Mouse (Mus musculus): ENCODE measurements around the gene 4930563M21Rik. TPM values are rescaled to one million over a fixed set of nuclear protein-coding genes. Genes with fewer than 3 reads are reported as not detected.
A peak's percentile ranks its signal among the peaks of the same experiment; 100 is the strongest.
"Not testable (repeated sequence)": the region's sequence is repeated elsewhere in the genome, so short reads cannot be mapped to it uniquely, and the experiment has no call there.

Gene 4930563M21Rik
- polyA plus RNA-seq, 1 experiment from 2014 or later: not detected

GRCm38 (mm10) chr9:56004679-56005078 lies 5.7 kb downstream of the 4930563M21Rik start:
- H3K27ac ChIP-seq (ENCODE audit: low read depth, low read length); H3K9me3 ChIP-seq (ENCODE audit: control insufficient read depth, low read length); DNase-seq (ENCODE audit: low spot score); ATAC-seq (replicated peaks; ENCODE audit: low FRiP score); H3K27me3 ChIP-seq (replicated peaks; ENCODE audit: control insufficient read depth, insufficient read depth, low read length); H3K36me3 ChIP-seq (ENCODE audit: control insufficient read depth, insufficient read depth, low read length); H3K4me2 ChIP-seq; H3K4me1 ChIP-seq (replicated peaks; ENCODE audit: control insufficient read depth, insufficient read depth, low read length); H3K4me3 ChIP-seq (ENCODE audit: low read depth, low read length); H3K9ac ChIP-seq (ENCODE audit: low read depth, low read length): not testable (repeated sequence)
- WGBS: no CpG with 5 or more reads among the region's 2 CpGs

DNA sequence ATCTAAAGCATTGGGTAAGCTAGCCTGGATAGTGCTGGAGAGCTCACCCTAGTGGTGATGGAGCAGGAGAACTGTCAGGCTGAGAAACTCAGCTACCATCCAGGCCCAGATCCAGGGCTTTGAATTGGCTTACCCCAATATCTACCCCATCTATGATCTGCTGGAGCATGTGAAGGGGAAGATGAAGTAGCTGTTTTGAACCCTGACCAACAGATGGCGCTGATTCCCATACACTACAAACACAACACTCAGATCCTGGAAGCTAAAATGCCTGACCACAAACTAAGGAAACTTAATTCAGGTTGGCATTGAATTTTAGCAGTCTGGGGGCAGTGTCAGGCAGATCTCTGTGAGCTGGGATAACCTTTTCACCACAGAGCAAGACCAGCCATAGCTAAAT lies 63.5 kb downstream of the 4930563M21Rik start:
- Histone ChIP-seq H3K27me3 (replicated peaks; ENCODE audit: control insufficient read depth, insufficient read depth, low read length) (no peaks in the 10 kb centered on the region), H3K36me3 (ENCODE audit: control insufficient read depth, insufficient read depth, low read length) (no peaks in the 10 kb centered on the region), H3K27ac (ENCODE audit: low read depth, low read length) (no peak overlapping the region), H3K9ac (ENCODE audit: low read depth, low read length) (no peak overlapping the region), H3K9me3 (ENCODE audit: control insufficient read depth, low read length) (no peaks in the 10 kb centered on the region), H3K4me1 (replicated peaks; ENCODE audit: control insufficient read depth, insufficient read depth, low read length) (no peaks in the 10 kb centered on the region), H3K4me2 (no peak overlapping the region), H3K4me3 (ENCODE audit: low read depth, low read length) (no peak overlapping the region)
- ATAC-seq (replicated peaks; ENCODE audit: low FRiP score) (0 out of 2 replicates have a peak, but pooled peaks have one; percentile 15), DNase-seq (ENCODE audit: low spot score) (no peak)
- WGBS: 4% methylated on average over 1 of the region's 1 CpGs

DNA sequence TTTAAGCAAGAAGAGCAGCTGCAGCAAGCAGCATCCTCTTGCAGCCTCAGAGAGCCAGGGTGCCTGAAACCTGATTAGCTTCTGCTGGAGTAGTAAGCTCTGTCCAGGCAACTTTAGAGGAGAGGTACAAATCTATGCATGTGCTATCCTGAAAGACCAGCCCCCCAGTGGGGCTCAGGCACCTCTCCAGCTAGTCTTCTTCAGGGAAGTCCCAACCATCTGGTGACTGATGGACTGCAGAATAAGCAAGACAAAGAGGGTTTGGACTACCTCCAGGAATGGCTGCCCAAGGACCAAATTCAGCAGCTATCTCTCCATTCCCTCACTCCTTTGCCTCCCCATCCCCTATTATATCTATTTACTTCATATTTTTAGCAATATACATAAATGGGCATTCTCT lies 69.0 kb downstream of the 4930563M21Rik start:
- H3K9me3 ChIP-seq (ENCODE audit: control insufficient read depth, low read length): no peaks in the 10 kb centered on the region
- no peak overlapping the region for H3K4me2 ChIP-seq
- no peaks in the 10 kb centered on the region for H3K36me3 ChIP-seq (ENCODE audit: control insufficient read depth, insufficient read depth, low read length)
- ATAC-seq (replicated peaks; ENCODE audit: low FRiP score) (no peak), DNase-seq (ENCODE audit: low spot score) (no peak)
- peaks cover 3% of the 10 kb centered on the region for H3K4me1 ChIP-seq (replicated peaks; ENCODE audit: control insufficient read depth, insufficient read depth, low read length)
- no peak overlapping the region for H3K9ac ChIP-seq (ENCODE audit: low read depth, low read length)
- no peaks in the 10 kb centered on the region for H3K27me3 ChIP-seq (replicated peaks; ENCODE audit: control insufficient read depth, insufficient read depth, low read length)
- no peak overlapping the region for H3K4me3 ChIP-seq (ENCODE audit: low read depth, low read length)
- no peak overlapping the region for H3K27ac ChIP-seq (ENCODE audit: low read depth, low read length)

DNA sequence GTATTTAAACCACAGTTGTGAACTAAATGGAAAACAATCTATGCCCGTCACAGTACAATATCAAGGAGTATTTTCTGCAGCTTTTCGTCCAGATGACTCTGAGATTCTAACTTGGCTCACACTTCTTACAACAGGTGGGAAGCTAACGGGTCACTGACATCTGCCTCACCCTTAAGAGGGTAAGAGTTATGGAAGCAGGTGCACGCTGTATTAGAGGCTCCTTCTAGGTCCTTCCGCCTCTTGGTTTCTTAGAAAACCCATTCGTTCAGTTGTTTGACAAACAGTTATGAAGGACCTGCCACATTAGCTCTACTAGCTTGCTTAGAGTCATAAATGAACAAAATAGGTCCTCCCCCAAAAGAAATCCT lies 71.7 kb downstream of the 4930563M21Rik start:
- Histone ChIP-seq H3K9ac (ENCODE audit: low read depth, low read length) (peak overlapping the region; percentile 80), H3K4me2 (peak overlapping the region; percentile 87), H3K27ac (ENCODE audit: low read depth, low read length) (0 out of 2 replicates have a peak overlapping the region, but pooled peaks have one; percentile 34), H3K36me3 (ENCODE audit: control insufficient read depth, insufficient read depth, low read length) (no peaks in the 10 kb centered on the region), H3K4me1 (replicated peaks; ENCODE audit: control insufficient read depth, insufficient read depth, low read length) (peaks cover 3% of the 10 kb centered on the region), H3K27me3 (replicated peaks; ENCODE audit: control insufficient read depth, insufficient read depth, low read length) (no peaks in the 10 kb centered on the region), H3K4me3 (ENCODE audit: low read depth, low read length) (peak overlapping the region; percentile 80), H3K9me3 (ENCODE audit: control insufficient read depth, low read length) (no peaks in the 10 kb centered on the region)
- DNase-seq (ENCODE audit: low spot score) (no peak), ATAC-seq (replicated peaks; ENCODE audit: low FRiP score) (no peak)
- 52% methylated on average over 6 of the region's 6 CpGs for WGBS

GRCm38 (mm10) chr9:55937664-55938617 lies 72.4 kb downstream of the 4930563M21Rik start, which contains the start of gene Scaper:
TSS of gene Scaper (minus strand) at chr9:55938119.
- peak; percentile 89 for DNase-seq (ENCODE audit: low spot score)
- Histone ChIP-seq H3K27ac (ENCODE audit: low read depth, low read length) (peak within 1 kb of the TSS; percentile 56), H3K27me3 (replicated peaks; ENCODE audit: control insufficient read depth, insufficient read depth, low read length) (no peaks in the 10 kb centered on the region), H3K36me3 (ENCODE audit: control insufficient read depth, insufficient read depth, low read length) (no peaks in the 10 kb centered on the region), H3K4me2 (peak within 1 kb of the TSS; percentile 87), H3K4me3 (ENCODE audit: low read depth, low read length) (peak within 1 kb of the TSS; percentile 80), H3K9me3 (ENCODE audit: control insufficient read depth, low read length) (no peaks in the 10 kb centered on the region), H3K4me1 (replicated peaks; ENCODE audit: control insufficient read depth, insufficient read depth, low read length) (peaks cover 3% of the 10 kb centered on the region), H3K9ac (ENCODE audit: low read depth, low read length) (peak within 1 kb of the TSS; percentile 80)
- peak; percentile 98 for ATAC-seq (replicated peaks; ENCODE audit: low FRiP score)
- WGBS: under 1% methylated on average over 51 of the region's 60 CpGs

- Histone ChIP-seq H3K9ac (ENCODE audit: low read depth, low read length) (peak overlapping the region; percentile 80), H3K4me2 (peak overlapping the region; percentile 87), H3K4me3 (ENCODE audit: low read depth, low read length) (peak overlapping the region; percentile 80), H3K9me3 (ENCODE audit: control insufficient read depth, low read length) (no peaks in the 10 kb centered on the region), H3K36me3 (ENCODE audit: control insufficient read depth, insufficient read depth, low read length) (no peaks in the 10 kb centered on the region), H3K27me3 (replicated peaks; ENCODE audit: control insufficient read depth, insufficient read depth, low read length) (no peaks in the 10 kb centered on the region), H3K4me1 (replicated peaks; ENCODE audit: control insufficient read depth, insufficient read depth, low read length) (peaks cover 3% of the 10 kb centered on the region), H3K27ac (ENCODE audit: low read depth, low read length) (no peak overlapping the region)
- WGBS: 49% methylated on average over 5 of the region's 5 CpGs
- DNase-seq (ENCODE audit: low spot score) (no peak), ATAC-seq (replicated peaks; ENCODE audit: low FRiP score) (no peak)
These were observed 73.1 kb downstream of the 4930563M21Rik start for GRCm38 (mm10) chr9:55937224-55937663.

DNA sequence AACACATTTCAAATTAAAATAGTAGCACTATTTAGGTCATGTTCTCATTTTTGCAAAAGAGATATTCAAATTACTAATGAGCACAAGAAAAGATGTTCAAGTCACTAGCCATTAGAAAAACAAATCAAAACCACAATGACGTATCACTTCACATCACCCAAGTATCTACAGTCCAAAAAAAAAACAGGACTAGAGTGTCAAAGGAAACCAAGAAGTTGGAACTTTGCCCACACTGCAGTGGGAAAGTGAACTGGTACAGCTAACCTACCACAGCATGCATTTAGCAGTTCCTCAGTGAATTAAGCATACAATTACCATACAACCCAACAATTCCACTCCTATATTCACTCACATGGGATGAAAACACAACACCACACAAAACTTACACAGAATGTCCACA lies 77.9 kb downstream of the 4930563M21Rik start:
- ATAC-seq (replicated peaks; ENCODE audit: low FRiP score) (no peak), DNase-seq (ENCODE audit: low spot score) (no peak)
- H3K27ac ChIP-seq (ENCODE audit: low read depth, low read length): no peak overlapping the region
- H3K27me3 ChIP-seq (replicated peaks; ENCODE audit: control insufficient read depth, insufficient read depth, low read length): no peaks in the 10 kb centered on the region
- WGBS: 86% methylated on average over 1 of the region's 1 CpGs
- no peaks in the 10 kb centered on the region for H3K9me3 ChIP-seq (ENCODE audit: control insufficient read depth, low read length)
- H3K4me2 ChIP-seq: no peak overlapping the region
- H3K4me3 ChIP-seq (ENCODE audit: low read depth, low read length): no peak overlapping the region
- no peak overlapping the region for H3K9ac ChIP-seq (ENCODE audit: low read depth, low read length)
- H3K36me3 ChIP-seq (ENCODE audit: control insufficient read depth, insufficient read depth, low read length): no peaks in the 10 kb centered on the region
- no peaks in the 10 kb centered on the region for H3K4me1 ChIP-seq (replicated peaks; ENCODE audit: control insufficient read depth, insufficient read depth, low read length)

DNA sequence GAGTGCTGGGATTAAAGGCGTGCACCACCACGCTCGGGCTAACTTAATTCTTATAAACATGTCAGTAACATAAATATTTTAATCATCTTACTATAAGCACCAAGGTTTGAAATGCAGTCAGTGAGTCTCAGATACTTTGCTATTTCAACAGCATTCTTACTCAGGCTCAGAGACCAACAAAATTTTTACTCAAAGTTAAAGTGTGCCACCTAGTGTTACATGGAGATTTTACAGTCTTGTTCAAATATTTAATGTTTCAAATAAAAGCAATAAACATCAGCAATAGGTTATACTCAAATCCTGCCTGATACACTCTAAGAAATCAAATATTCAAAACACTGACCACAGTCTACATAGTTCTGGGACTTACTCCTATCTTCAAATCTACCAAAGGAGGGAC lies 91.8 kb downstream of the 4930563M21Rik start:
- WGBS: 68% methylated on average over 3 of the region's 3 CpGs
- Histone ChIP-seq H3K9ac (ENCODE audit: low read depth, low read length) (no peak overlapping the region), H3K4me3 (ENCODE audit: low read depth, low read length) (no peak overlapping the region), H3K4me1 (replicated peaks; ENCODE audit: control insufficient read depth, insufficient read depth, low read length) (no peaks in the 10 kb centered on the region), H3K27me3 (replicated peaks; ENCODE audit: control insufficient read depth, insufficient read depth, low read length) (no peaks in the 10 kb centered on the region), H3K9me3 (ENCODE audit: control insufficient read depth, low read length) (no peaks in the 10 kb centered on the region), H3K4me2 (no peak overlapping the region), H3K36me3 (ENCODE audit: control insufficient read depth, insufficient read depth, low read length) (no peaks in the 10 kb centered on the region), H3K27ac (ENCODE audit: low read depth, low read length) (no peak overlapping the region)
- ATAC-seq (replicated peaks; ENCODE audit: low FRiP score) (no peak), DNase-seq (ENCODE audit: low spot score) (no peak)

- ATAC-seq (replicated peaks; ENCODE audit: low FRiP score) (no peak), DNase-seq (ENCODE audit: low spot score) (no peak)
- H3K27ac ChIP-seq (ENCODE audit: low read depth, low read length): no peak overlapping the region
- no peak overlapping the region for H3K4me3 ChIP-seq (ENCODE audit: low read depth, low read length)
- no peak overlapping the region for H3K4me2 ChIP-seq
- H3K9ac ChIP-seq (ENCODE audit: low read depth, low read length): no peak overlapping the region
- no peaks in the 10 kb centered on the region for H3K27me3 ChIP-seq (replicated peaks; ENCODE audit: control insufficient read depth, insufficient read depth, low read length)
- H3K9me3 ChIP-seq (ENCODE audit: control insufficient read depth, low read length): no peaks in the 10 kb centered on the region
- H3K4me1 ChIP-seq (replicated peaks; ENCODE audit: control insufficient read depth, insufficient read depth, low read length): no peaks in the 10 kb centered on the region
- H3K36me3 ChIP-seq (ENCODE audit: control insufficient read depth, insufficient read depth, low read length): no peaks in the 10 kb centered on the region
These were observed 93.6 kb downstream of the 4930563M21Rik start for GRCm38 (mm10) chr9:55916751-55917150.
